Mouse (Mus musculus) 3134 (cell line): ENCODE measurements around the gene Ntm.

Source experiments
- DNase-seq: peaks from one replicate; pipeline ENCODE4 v3.0.0-alpha.2; 2011; ENCODE audit warnings: low spot score; ENCODE audit not compliant: insufficient read length; ENCODE audit errors: extremely low read depth

Ntm gene

GRCm38 (mm10) chr9:29962978-29963377 is at the start of gene Ntm:
Gene Ntm, minus strand, starts transcription at chr9:29963141.
- DNase-seq: no peak

GRCm38 (mm10) chr9:30005701-30006100 is 42.8 kb upstream of the Ntm start:
- DNase-seq: no peak

DNA sequence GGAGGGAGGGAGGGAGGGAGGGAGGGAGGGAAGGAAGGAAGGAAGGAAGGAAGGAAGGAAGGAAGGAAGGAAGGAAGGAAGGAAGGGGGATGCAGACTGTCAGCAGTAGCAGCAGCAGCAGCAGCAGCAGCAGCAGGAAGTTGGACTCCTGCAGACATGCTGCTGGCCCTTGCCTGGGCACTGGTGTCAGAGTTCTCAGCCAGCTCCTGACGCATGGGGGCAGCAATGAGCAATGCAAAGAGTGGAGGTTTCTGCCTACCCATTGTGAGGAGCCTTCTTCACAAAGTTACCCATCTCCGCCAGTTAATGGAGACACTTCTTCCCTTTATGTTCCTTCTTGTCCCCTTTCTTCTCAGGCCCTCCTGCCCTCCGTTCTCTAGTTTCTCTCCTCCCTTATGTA is 40.7 kb upstream of the Ntm start:
- no peak for DNase-seq

GRCm38 (mm10) chr9:29981177-29981915 is 18.4 kb upstream of the Ntm start:
- DNase-seq: no peak

- DNase-seq: peak; percentile 4
Measured at GRCm38 (mm10) chr9:29961954-29962867, 730 bp downstream of the Ntm start.

- no peak for DNase-seq
Measured at GRCm38 (mm10) chr9:29961512-29961911, 1.4 kb downstream of the Ntm start.

DNA sequence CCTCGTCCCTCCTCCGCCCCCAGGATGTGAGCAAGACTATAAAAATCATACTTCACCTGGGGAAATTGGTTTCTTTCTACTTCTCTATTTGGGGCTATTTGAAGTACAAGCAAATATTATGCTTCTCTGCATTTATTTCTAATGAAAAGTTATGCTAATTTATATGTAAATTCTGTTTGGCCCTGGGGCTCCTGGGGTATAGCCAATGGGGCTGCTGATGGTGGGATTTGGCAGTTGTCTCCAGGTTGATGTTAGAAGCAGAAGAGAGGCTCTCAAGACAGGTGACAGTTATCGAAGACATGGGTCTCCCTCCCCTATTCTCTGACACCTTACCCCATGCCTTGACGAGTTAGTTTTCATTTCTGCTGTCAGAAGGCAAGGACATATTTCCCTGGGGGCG is 2.2 kb downstream of the Ntm start:
- DNase-seq: no peak

GRCm38 (mm10) chr9:29960236-29960635 is 2.7 kb downstream of the Ntm start:
- DNase-seq: no peak

- DNase-seq: no peak
Measured at GRCm38 (mm10) chr9:29956936-29957335, 6.0 kb downstream of the Ntm start.

- no peak for DNase-seq
Measured at GRCm38 (mm10) chr9:29954031-29954430, 8.9 kb downstream of the Ntm start.

- DNase-seq: no peak
Measured at GRCm38 (mm10) chr9:29949041-29949440, 13.9 kb downstream of the Ntm start.

DNA sequence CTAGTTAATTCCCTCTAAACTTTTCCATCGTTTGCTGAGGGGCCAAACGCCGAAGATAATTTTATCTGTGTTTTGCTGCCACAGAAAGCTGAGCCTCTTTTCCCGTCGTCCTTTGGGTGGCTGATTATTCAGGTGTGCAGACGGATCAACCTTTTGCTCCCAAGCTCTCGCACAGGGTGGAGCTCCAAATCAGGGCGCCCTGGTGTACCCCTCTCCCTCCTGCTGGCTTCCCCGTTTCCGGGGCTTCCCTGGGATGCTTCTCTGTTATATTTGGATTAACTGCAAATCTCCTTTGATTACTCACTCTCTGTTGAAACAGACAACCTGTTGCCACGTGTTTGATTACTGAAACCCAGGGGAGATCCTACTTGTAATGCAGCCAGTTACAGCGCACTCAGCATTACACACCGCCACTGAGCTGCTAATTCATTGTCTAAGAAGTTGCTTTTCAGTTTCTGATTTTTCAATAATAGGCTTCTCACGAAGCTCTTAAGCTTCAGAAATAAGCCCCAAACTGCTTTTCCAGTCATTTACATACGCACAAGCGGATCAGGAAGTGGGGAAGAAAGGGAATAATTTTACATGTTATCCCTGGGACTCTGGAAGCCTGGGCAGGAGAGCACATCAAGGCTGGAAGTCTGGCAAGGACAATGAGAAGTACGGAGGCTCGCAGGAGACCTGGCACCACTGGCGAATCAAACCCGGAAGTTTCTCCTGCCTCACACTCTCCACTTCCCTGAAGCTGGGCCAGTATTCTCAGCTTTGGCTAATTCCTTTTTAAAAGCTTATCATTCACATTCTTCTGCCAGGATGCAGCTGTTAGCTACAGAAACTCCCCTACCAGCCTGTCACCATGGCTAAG is 19.5 kb downstream of the Ntm start:
- DNase-seq: no peak

- no peak for DNase-seq
Measured at GRCm38 (mm10) chr9:29942183-29942952, 20.6 kb downstream of the Ntm start.

- DNase-seq: no peak
Measured at GRCm38 (mm10) chr9:29939517-29940034, 23.4 kb downstream of the Ntm start.

DNA sequence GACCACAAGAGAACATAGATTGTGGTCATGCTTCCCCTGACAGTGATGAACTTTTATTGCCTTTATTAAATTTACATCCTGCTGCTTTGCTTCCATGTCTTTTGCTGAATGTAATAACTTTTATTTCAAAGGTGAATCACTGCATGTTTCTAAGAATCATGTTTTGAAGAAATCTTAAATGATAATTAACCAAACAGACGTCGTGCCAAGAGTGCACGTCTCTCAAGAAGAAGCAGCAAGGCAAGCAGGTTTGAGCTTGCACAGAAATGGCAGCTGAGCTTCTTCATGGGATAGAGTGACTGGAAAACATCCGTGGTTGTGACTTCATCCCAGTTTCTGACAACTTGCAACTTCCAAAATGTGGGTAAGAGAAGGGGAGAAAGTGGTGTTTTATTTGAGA is 34.1 kb downstream of the Ntm start:
- no peak for DNase-seq

DNA sequence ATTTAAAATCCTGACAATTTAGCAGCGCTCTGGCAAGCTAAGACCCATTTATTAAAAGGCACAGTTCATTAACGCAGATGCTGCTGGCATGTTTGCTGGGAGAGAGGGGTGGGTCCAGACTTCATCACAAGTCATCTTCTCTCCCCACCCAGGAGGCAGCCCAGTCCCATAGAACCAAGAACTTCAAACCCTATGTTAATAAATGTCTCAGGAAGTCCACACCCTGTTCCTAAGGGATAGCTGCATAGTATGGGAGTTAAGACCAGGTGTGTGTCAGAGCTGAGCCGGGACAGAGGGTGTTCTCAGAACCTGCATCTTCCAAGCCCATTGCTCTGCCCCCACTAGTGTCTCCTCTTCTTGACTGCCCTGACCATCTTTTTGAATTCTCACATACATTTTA is 37.6 kb downstream of the Ntm start:
- no peak for DNase-seq

DNA sequence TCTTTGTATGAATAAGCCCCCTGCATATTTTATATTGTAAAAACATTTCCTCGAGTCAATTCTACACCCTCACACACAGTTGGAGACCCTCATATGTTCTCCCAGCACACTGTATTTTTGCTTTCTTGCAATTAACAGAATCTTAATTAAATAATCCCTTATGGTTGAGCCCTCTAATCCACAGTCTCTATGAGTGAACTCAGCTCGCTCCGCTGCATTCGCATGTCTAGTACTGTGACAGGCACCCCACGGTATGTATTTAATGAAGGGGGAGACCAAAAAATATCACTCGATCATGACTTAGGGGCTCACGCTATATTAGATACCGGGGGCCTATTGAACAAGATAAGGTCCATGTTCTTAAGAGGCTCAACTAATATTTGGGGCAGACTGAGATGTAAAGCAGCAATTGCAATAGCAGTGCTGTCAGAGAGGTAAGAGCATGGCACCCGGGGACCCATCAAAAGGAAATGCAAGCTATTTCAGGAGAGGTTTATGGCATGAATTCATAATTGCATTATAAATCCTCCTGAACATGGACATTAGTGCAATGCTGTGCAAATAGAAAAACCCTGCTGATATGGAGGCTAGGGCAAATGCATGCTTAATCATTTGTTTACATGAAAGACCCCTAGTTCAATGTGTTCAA is 64.4 kb downstream of the Ntm start:
- no peak for DNase-seq

DNA sequence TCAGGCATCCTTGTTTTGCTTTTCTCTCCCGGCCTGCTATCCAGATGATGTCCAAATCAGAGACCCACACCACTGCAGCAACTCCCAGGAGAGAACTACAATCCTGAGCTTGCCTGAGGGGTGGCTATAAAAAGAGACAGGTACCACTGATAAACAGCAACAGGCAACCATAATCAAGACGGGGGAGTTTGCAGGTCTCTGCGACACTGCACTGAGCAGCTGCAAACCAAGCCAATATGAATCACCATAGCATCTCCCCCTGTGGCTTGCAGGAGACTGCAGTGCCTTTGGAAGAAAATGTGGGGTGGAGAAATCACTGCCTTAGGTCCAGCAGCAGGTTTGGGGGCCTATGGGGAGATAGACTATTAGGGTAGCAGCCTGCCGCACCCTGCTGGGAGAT is 65.5 kb downstream of the Ntm start:
- DNase-seq: no peak

- DNase-seq: no peak
Measured at GRCm38 (mm10) chr9:29892792-29893191, 70.1 kb downstream of the Ntm start.

DNA sequence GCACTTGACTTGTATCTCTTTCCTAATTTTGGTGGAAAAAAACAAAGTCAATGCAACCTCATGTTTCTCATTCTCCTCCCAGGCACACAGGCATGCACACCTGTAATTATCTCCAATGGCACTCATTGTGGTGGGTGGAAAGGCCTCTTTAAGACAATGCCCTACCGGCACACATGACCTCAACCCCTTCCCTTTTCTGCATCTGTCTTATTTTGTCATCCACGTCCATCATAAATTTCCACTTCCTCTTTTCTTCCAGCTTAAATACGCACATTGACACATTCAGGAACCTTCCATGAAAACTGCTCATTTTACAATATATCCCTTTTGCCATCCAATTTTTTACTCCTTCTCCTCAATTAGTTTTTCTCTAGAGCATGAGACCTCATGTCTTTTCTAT is 74.2 kb downstream of the Ntm start:
- no peak for DNase-seq
